Mouse (Mus musculus) stomach, embryonic 16.5 days (tissue): ENCODE measurements around the gene Pnkp. TPM values are rescaled to one million over a fixed set of nuclear protein-coding genes. Genes with fewer than 3 reads are reported as not detected.
"Not testable (repeated sequence)": the region's sequence is repeated elsewhere in the genome, so short reads cannot be mapped to it uniquely, and the experiment has no call there.

Source experiments
- ATAC-seq: fragments of 200-750 bp; cut with Nextera tagmentation; 2 replicates; pipeline ENCODE4 v1.8.0; 2017; ENCODE audit warnings: moderate number of reproducible peaks, moderate TSS enrichment; ENCODE audit not compliant: insufficient read depth, low FRiP score
- H3K27ac ChIP-seq: fragments of 300-500 bp; sonication (generic); 2 replicates; pipeline ENCODE4 v1.5.1; 2014; ENCODE audit warnings: low read length
- H3K27me3 ChIP-seq: fragments of 300-500 bp; sonication (generic); 2 replicates; pipeline ENCODE4 v1.6.1; 2014; ENCODE audit warnings: low read length, control low read depth, mixed read lengths; ENCODE audit not compliant: control insufficient read depth, insufficient read depth
- H3K36me3 ChIP-seq: fragments of 300-500 bp; sonication (generic); 2 replicates; pipeline ENCODE4 v1.6.1; 2014; ENCODE audit warnings: low read length; ENCODE audit not compliant: control insufficient read depth, insufficient read depth
- H3K4me1 ChIP-seq: fragments of 300-500 bp; sonication (generic); 2 replicates; pipeline ENCODE4 v1.6.1; 2014; ENCODE audit warnings: low read length, control low read depth, mixed read lengths; ENCODE audit not compliant: control insufficient read depth, insufficient read depth
- H3K4me2 ChIP-seq: fragments of 300-500 bp; sonication (generic); 2 replicates; pipeline ENCODE4 v1.6.1; 2014; ENCODE audit warnings: low read depth, low read length, mixed read lengths
- H3K4me3 ChIP-seq: fragments of 300-500 bp; sonication (generic); replicated peaks from 2 replicates; pipeline ENCODE4 v1.5.1; 2014; ENCODE audit warnings: mild to moderate bottlenecking, low read length
- H3K9ac ChIP-seq: fragments of 300-500 bp; sonication (generic); 2 replicates; pipeline ENCODE4 v1.6.1; 2014; ENCODE audit warnings: low read length
- H3K9me3 ChIP-seq: fragments of 300-500 bp; sonication (generic); replicated peaks from 2 replicates; pipeline ENCODE4 v1.6.1; 2016; ENCODE audit warnings: low read length, control low read depth; ENCODE audit not compliant: control insufficient read depth
- whole genome bisulfite sequencing: fragments of 180-500 bp; shearing (Covaris S2); extraction: QIAGEN DNeasy Blood & Tissue Kit; methylation state at CpG from one replicate; pipeline ENCODE4 v1.1.7; 2014; 5-methylcytosine and 5-hydroxymethylcytosine counted together
- polyA plus RNA-seq: library from polyadenylated mRNA; unstranded; fragments of >200 nt; fragmentation: Nextera tagmentation; extraction: Ambion mirVana; gene quantifications from 2 replicates; pipeline ENCODE4 v1.2.1, GENCODE M21; 2015

The Pnkp gene
- polyA plus RNA-seq, 1 experiment from 2014 or later, result 32.6 TPM

- Histone ChIP-seq H3K36me3 (peaks cover 6% of the 10 kb centered on the region), H3K9me3 (no peaks in the 10 kb centered on the region), H3K4me1 (peaks cover 46% of the 10 kb centered on the region), H3K27ac (peak overlapping the region; percentile 100), H3K4me3 (peak overlapping the region; percentile 91), H3K9ac (peak overlapping the region; percentile 100), H3K27me3 (no peaks in the 10 kb centered on the region), H3K4me2 (peak overlapping the region; percentile 90)
- peak; percentile 68 for ATAC-seq
- under 1% methylated on average over 105 of the region's 108 CpGs for WGBS
Measured at GRCm38 (mm10) chr7:44868919-44869696, 12.2 kb downstream of the Pnkp start.

- peak within 1 kb of the TSS; percentile 90 for H3K4me2 ChIP-seq
- peaks cover 46% of the 10 kb centered on the region for H3K4me1 ChIP-seq
- peak within 1 kb of the TSS; percentile 100 for H3K9ac ChIP-seq
- H3K4me3 ChIP-seq, result peak within 1 kb of the TSS; percentile 91
- WGBS, result 3% methylated on average over 29 of the region's 29 CpGs
- H3K9me3 ChIP-seq, result no peaks in the 10 kb centered on the region
- ATAC-seq, result peak; percentile 93
- H3K36me3 ChIP-seq, result no peaks in the 10 kb centered on the region
- no peaks in the 10 kb centered on the region for H3K27me3 ChIP-seq
- H3K27ac ChIP-seq, result peak within 1 kb of the TSS; percentile 100
Measured at GRCm38 (mm10) chr7:44869697-44870528, 13.0 kb downstream of the Pnkp start, which contains the start of gene Ptov1. Gene Ptov1 (minus strand): TSS chr7:44869788.

- WGBS, result 79% methylated on average over 6 of the region's 6 CpGs
- no peaks in the 10 kb centered on the region for H3K9me3 ChIP-seq
- ATAC-seq, result no peak
- H3K27me3 ChIP-seq, result no peaks in the 10 kb centered on the region
- peak overlapping the region; percentile 90 for H3K4me2 ChIP-seq
- peak overlapping the region; percentile 100 for H3K27ac ChIP-seq
- peak overlapping the region; percentile 91 for H3K4me3 ChIP-seq
- H3K9ac ChIP-seq, result peak overlapping the region; percentile 100
- no peaks in the 10 kb centered on the region for H3K36me3 ChIP-seq
- H3K4me1 ChIP-seq, result peaks cover 39% of the 10 kb centered on the region
Measured at GRCm38 (mm10) chr7:44870614-44871013, 13.7 kb downstream of the Pnkp start.

- Histone ChIP-seq H3K9ac (no peak overlapping the region), H3K27ac (no peak overlapping the region), H3K27me3 (no peaks in the 10 kb centered on the region), H3K9me3 (no peaks in the 10 kb centered on the region), H3K36me3 (no peaks in the 10 kb centered on the region), H3K4me3 (no peak overlapping the region), H3K4me1 (peaks cover 33% of the 10 kb centered on the region), H3K4me2 (no peak overlapping the region)
- WGBS, result 88% methylated on average over 1 of the region's 1 CpGs
- no peak for ATAC-seq
Measured at GRCm38 (mm10) chr7:44871181-44871580, 14.2 kb downstream of the Pnkp start.

- ATAC-seq, H3K4me3 ChIP-seq, H3K27ac ChIP-seq, H3K36me3 ChIP-seq, H3K27me3 ChIP-seq, H3K9ac ChIP-seq, H3K9me3 ChIP-seq, H3K4me2 ChIP-seq: not testable (repeated sequence)
- H3K4me1 ChIP-seq, result peaks cover 27% of the 10 kb centered on the region
- 92% methylated on average over 2 of the region's 2 CpGs for WGBS
Measured at GRCm38 (mm10) chr7:44871774-44872173, 14.8 kb downstream of the Pnkp start.

- no peaks in the 10 kb centered on the region for H3K27me3 ChIP-seq
- peaks cover 30% of the 10 kb centered on the region for H3K36me3 ChIP-seq
- no peak overlapping the region for H3K9ac ChIP-seq
- no peak overlapping the region for H3K4me3 ChIP-seq
- H3K9me3 ChIP-seq, result no peaks in the 10 kb centered on the region
- 86% methylated on average over 14 of the region's 14 CpGs for WGBS
- ATAC-seq, result no peak
- peaks cover 1% of the 10 kb centered on the region; the same call in 1 of the 2 replicates for H3K4me1 ChIP-seq
- no peak overlapping the region for H3K4me2 ChIP-seq
- H3K27ac ChIP-seq, result no peak overlapping the region
Measured at GRCm38 (mm10) chr7:44877833-44878232, 20.9 kb downstream of the Pnkp start.

- H3K9me3 ChIP-seq, result no peaks in the 10 kb centered on the region
- H3K9ac ChIP-seq, result no peak overlapping the region
- H3K4me3 ChIP-seq, result no peak overlapping the region
- no peaks in the 10 kb centered on the region for H3K4me1 ChIP-seq
- no peaks in the 10 kb centered on the region for H3K27me3 ChIP-seq
- H3K27ac ChIP-seq, result no peak overlapping the region
- H3K4me2 ChIP-seq, result no peak overlapping the region
- no peak for ATAC-seq
- peaks cover 25% of the 10 kb centered on the region for H3K36me3 ChIP-seq
- WGBS, result 87% methylated on average over 3 of the region's 3 CpGs
Measured at GRCm38 (mm10) chr7:44883036-44883435, 26.1 kb downstream of the Pnkp start.

GRCm38 (mm10) chr7:44884637-44885036 is 27.7 kb downstream of the Pnkp start:
- Histone ChIP-seq H3K4me1 (no peaks in the 10 kb centered on the region), H3K9ac (no peak overlapping the region), H3K4me2 (no peak overlapping the region), H3K27ac (no peak overlapping the region), H3K27me3 (no peaks in the 10 kb centered on the region), H3K36me3 (peaks cover 24% of the 10 kb centered on the region), H3K9me3 (no peaks in the 10 kb centered on the region), H3K4me3 (no peak overlapping the region)
- 95% methylated on average over 5 of the region's 5 CpGs for WGBS
- no peak for ATAC-seq

- H3K27me3 ChIP-seq, result no peaks in the 10 kb centered on the region
- 89% methylated on average over 7 of the region's 7 CpGs for WGBS
- H3K4me2 ChIP-seq, result no peak overlapping the region
- H3K9me3 ChIP-seq, result no peaks in the 10 kb centered on the region
- no peak for ATAC-seq
- H3K4me1 ChIP-seq, result peaks cover 15% of the 10 kb centered on the region
- no peak overlapping the region for H3K9ac ChIP-seq
- H3K4me3 ChIP-seq, result no peak overlapping the region
- no peak overlapping the region for H3K27ac ChIP-seq
- peaks cover 12% of the 10 kb centered on the region for H3K36me3 ChIP-seq
Measured at GRCm38 (mm10) chr7:44886964-44887363, 30.0 kb downstream of the Pnkp start.
